Mouse (Mus musculus) lung, adult 2 months (tissue): ENCODE results near the gene Itgb8. TPM values are rescaled to one million over a fixed set of nuclear protein-coding genes. Genes with fewer than 3 reads are reported as not detected.

Experiments used
- DNase-seq: peaks from one replicate; pipeline ENCODE4 v3.0.0; 2022
- H3K4me1 ChIP-seq: fragments of 200-500 bp; 2 replicates; pipeline ENCODE4 v1.6.1; 2011; ENCODE audit warnings: low read length; ENCODE audit not compliant: control insufficient read depth, insufficient read depth
- H3K4me3 ChIP-seq: fragments of 200-500 bp; replicated peaks from 2 replicates; pipeline ENCODE3; 2011; ENCODE audit warnings: low read depth, mild to moderate bottlenecking, control low read depth, low read length; ENCODE audit errors: extremely low read depth
- CTCF ChIP-seq: fragments of 200-500 bp; IDR thresholded peaks from 2 replicates; pipeline ENCODE4 v1.5.1; 2011; ENCODE audit warnings: mild to moderate bottlenecking, low read length, control low read depth; ENCODE audit not compliant: insufficient read depth
- POLR2A ChIP-seq: fragments of 200-500 bp; IDR thresholded peaks from 2 replicates; pipeline ENCODE4 v1.6.1; 2011; ENCODE audit warnings: low read depth, mild to moderate bottlenecking, control low read depth, low read length, borderline replicate concordance; ENCODE audit errors: extremely low read depth
- WGBS: fragments of 180-500 bp; shearing (Covaris S2); methylation state at CpG from one replicate; pipeline ENCODE4 v1.1.7; 2018; 5-methylcytosine and 5-hydroxymethylcytosine counted together
- polyA plus RNA-seq: library from polyadenylated mRNA; depleted of rRNA; stranded (reverse); fragments of >200 nt; gene quantifications from 2 replicates; pipeline ENCODE4 v1.2.3, GENCODE M21; 2012

Gene Itgb8
- polyA plus RNA-seq, 1 experiment = 0.41 TPM

DNA sequence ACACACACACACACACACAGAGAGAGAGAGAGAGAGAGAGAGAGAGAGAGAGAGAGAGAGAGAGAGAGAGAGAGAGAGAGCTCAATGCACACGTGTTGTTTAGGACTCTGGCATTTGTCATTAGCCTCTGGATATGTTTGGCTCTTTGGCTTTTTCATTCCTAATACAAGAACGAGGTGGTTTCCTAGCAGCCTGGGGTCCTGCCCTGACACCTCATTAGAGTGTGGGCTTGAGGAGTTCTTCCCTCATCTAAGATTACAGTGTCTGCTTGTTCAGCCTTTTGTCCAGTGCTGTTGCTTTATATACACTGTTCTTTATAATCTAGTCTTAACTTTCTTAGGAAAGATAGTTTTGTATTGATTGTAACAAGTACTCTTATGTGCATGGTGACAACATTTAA, 27.1 kb downstream of the Itgb8 start:
- no peak for DNase-seq
- WGBS = 42% methylated on average over 2 of the region's 2 CpGs
- TF ChIP-seq CTCF (no peak), POLR2A (no peak)
- no peaks in the 10 kb centered on the region for H3K4me1 ChIP-seq
- no peak overlapping the region for H3K4me3 ChIP-seq

DNA sequence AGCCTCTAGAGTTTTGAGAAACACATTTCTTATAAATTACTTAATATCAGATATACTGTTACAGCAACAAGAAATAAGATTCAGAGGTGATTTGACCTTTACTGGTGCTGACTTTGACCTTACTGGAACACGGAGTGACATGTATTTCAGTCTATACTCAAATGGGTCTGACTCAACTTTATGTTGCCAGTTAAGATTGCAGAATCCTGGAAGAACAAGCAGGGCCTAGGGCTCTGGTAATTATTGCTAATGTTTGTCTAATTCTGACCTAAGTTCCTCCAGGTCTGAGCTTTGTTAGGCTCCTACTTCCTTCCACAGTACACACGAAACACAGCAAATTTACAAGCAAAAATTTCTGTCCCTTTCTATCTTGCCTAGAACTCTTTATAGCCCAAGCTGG, 28.0 kb downstream of the Itgb8 start:
- Histone ChIP-seq H3K4me3 (no peak overlapping the region), H3K4me1 (no peaks in the 10 kb centered on the region)
- TF ChIP-seq POLR2A (no peak), CTCF (no peak)
- DNase-seq = no peak
- 75% methylated on average over 2 of the region's 2 CpGs for WGBS

DNA sequence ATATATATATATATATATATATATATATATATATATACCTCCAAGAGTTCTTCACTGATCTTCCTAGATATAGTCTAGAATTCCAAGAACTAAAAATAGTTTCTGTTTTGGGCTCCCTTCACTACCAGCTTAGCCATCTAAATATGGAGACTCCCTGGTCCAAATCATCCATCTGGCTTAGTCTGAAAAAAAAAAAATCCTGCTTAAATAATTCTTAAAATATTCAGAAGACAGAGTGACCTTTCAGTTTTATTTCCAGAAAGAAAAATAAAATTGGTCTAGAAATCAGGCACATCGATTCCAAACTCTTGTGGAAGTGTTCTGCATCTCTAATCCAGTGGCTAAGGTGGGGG, 28.6 kb downstream of the Itgb8 start:
- TF ChIP-seq POLR2A (no peak), CTCF (no peak)
- H3K4me1 ChIP-seq = no peaks in the 10 kb centered on the region
- 79% methylated on average over 1 of the region's 1 CpGs for WGBS
- DNase-seq = no peak
- no peak overlapping the region for H3K4me3 ChIP-seq

DNA sequence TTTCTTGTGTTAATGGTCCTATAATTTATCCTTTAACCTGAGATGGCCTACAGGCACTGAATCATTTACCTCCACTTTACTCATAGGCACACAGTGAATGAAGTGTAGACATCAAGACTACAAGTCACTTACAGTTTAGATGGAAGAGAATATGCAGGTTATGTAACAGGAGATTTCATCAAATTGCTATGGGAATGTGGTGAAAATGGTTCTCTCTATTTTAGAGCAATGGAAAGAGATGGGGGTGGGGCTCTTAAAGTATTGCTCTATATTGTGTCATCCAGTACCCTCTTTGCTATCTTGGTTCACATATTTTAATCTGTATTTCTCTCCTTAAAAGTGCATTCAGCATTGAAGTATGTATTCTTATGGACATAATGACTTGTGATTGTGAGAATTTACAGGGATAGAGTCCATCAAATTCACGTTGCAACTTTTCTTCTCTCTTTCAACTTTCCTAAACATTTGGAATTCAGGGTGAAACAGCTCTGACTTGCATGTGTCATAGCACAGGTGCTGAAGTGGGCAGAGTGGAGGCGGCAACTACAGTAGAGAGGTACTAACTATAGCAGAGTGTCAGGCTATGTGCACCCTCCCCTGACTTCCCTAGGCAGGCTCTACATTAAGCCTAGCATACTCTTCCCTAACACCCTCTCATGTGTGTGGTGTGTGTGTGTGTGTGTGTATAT, 29.1 kb downstream of the Itgb8 start:
- 84% methylated on average over 2 of the region's 2 CpGs for WGBS
- no peak for DNase-seq
- no peak for TF ChIP-seq POLR2A
- TF ChIP-seq CTCF = no peak
- no peak overlapping the region for H3K4me3 ChIP-seq
- no peaks in the 10 kb centered on the region for H3K4me1 ChIP-seq

DNA sequence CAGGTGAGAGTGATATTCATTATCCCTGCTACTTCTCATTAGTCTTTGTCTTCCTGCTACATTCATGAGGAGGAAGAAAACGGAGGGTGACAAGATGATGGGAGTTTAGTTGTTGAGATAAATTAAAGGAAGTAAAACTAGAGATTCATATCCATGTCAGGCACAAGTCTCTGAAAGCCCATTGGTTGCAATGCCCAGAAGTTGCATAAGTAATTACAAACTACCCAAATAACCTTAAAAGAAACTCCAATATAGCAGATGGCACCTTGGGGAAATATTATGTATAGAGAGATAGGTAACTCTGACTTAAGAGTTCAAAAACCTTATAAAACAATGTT, 31.2 kb downstream of the Itgb8 start:
- TF ChIP-seq POLR2A (no peak), CTCF (no peak)
- 39% methylated on average over 1 of the region's 1 CpGs for WGBS

DNA sequence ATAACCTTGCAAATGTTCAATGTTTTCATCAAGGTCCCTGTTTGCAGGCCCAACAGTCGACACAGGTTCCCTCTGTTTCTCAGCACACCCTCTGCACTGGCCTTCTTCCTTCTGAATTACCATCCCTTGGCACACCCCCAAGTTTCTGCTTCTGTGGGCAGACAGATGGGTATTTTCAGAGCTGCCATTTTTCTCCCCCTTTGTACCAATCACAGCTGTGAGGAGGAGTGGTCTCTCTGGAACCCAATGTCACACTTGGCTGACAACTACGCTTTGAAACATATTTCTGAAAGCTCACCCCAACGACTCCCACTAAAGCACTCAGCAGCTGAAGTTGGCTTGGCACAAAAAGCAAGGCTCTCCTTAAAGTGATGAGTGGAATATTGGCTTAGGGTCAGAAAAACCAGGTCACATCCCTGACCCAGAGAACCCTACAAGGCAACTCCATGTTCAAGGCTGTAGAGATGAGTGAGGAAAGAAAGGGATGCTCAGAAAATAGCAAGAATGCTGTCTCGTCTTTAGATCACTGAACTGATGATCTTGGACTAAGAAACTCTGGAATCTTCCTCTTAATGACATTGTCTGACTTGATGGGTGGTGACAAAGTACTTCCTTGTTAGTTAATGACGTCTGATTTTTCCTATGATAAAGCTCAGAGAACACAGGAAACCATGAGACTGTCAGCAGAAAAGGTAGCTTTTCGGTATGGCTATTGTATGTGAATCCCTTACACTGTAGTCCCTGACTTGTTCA, 31.7 kb downstream of the Itgb8 start:
- TF ChIP-seq CTCF (no peak), POLR2A (no peak)
- H3K4me3 ChIP-seq = no peak overlapping the region
- no peak for DNase-seq
- 54% methylated on average over 6 of the region's 6 CpGs for WGBS
- H3K4me1 ChIP-seq = no peaks in the 10 kb centered on the region

More for the DNA sequence above, 31.2 kb downstream of the Itgb8 start:
- H3K4me3 ChIP-seq = no peak overlapping the region
- no peak for DNase-seq
- no peaks in the 10 kb centered on the region for H3K4me1 ChIP-seq

DNA sequence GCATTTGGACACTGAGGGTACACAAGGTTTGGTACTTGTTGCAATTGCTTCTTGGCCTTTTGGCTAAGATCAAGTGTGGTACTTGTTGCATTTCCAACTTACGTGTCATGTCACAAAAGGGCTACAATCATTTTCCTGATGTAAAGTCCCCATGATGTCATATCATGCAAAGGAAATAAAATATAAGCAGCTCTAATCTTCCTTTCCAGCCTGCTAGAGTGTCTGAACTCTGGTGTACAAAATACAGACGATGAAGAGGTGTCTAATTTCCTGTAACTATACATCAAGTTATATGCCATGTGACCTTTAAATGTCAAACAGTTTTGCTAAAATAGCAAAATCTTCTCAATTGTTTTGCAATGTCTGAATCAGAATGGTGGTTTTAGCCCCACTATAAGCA, 34.2 kb downstream of the Itgb8 start:
- TF ChIP-seq POLR2A (no peak), CTCF (no peak)
- WGBS = 49% methylated on average over 2 of the region's 2 CpGs
- Histone ChIP-seq H3K4me3 (no peak overlapping the region), H3K4me1 (no peaks in the 10 kb centered on the region)
- DNase-seq = no peak

DNA sequence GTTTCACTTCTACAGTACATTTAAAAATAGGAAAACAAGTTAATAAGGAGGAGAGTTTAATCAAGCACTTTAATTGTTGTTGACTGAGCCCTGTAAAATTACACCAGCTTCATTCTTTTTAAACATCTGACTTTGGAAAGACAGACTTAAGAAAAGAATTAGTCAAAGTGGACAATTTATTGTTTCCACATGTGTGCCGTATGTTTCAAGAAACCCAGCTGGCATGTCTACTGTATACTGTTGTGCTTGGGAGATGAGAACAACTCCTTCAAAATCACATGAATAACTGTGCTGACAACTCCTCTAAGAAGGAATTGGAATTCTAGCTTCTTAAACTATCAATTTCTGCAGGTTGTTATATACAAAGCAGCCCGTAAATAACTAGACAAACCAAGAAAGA, 35.8 kb downstream of the Itgb8 start:
- Histone ChIP-seq H3K4me3 (no peak overlapping the region), H3K4me1 (no peaks in the 10 kb centered on the region)
- 90% methylated on average over 2 of the region's 2 CpGs for WGBS
- no peak for DNase-seq
- TF ChIP-seq CTCF (no peak), POLR2A (no peak)

DNA sequence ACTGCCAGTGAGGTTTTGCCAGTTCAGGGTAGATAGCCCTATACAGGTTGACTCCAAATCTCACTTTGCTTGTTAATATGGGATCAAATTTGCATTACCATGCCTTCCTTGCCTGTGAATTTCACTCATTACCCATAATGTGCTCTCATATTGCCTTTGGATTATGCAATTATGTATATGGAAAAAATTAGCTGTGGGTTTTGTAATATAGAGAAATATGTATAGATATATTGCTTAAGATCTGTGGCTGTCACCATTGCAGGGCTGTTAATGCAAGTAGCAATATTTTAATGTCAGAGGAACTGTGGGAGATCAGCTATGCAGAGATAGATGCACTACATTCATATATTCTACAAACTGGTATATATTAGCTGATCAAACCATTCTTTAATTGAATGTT, 43.5 kb downstream of the Itgb8 start:
- no peak for TF ChIP-seq CTCF
- TF ChIP-seq POLR2A = no peak
- DNase-seq = no peak
- Histone ChIP-seq H3K4me3 (no peak overlapping the region), H3K4me1 (no peaks in the 10 kb centered on the region)

DNA sequence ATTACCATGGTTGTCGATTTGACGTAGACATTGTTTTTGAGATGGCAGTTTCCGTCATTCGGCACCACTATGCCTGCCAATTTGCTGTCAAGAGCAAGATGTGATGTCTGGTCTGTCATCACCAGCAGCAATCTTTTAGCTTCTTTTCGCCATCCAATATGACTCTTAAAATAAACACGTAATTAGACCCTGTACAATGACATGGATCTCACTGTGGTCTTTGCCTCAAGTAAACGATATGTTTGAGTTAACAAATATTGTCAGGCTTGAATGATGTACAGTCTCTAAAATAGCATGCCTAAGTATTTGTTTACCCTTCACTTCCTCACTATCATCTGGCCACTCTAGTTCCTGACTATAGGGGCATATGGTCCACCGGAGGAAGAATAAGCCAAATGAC, 48.8 kb downstream of the Itgb8 start:
- TF ChIP-seq CTCF (no peak), POLR2A (no peak)
- no peak overlapping the region for H3K4me3 ChIP-seq
- 54% methylated on average over 8 of the region's 8 CpGs for WGBS
- no peaks in the 10 kb centered on the region for H3K4me1 ChIP-seq
- no peak for DNase-seq
